ENCODE assay signal across 8 mouse cellular contexts in the genomic region with DNA sequence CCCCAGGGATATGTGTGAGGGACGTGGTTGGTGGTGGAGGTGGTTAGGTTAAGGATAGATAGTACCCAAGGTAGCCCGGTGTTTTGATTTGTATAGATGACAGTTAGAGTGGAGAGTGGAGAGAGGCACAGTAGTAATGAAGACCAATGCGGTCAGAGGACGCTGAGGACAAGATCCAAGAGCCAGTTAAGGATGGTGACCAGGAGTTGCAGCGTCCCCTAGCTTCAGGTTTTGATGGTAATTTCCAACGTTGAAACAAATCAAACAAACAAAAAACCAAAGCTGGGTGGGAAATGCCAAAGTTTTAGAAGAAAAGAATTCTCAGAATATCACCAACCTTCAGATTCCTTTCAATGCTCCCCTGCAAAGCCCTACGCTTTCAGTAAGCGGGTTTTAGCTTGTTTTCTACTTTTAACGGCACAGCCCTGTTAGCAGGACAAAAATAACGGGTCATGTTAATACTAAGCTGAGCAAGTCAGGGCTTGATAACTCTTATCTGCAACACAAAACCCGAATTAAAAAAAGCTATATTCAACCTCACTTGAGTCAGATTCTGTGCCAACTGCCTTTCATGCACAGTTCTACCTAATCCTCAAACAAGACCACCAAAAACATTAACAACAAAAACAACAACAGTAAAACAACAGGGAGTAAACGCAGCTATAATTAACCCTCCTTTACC. TPM values are rescaled to one million over a fixed set of nuclear protein-coding genes. Genes with fewer than 3 reads are reported as not detected.
DNase-seq lines count a peak whose midpoint lies in the region; ATAC-seq and TF ChIP-seq lines count a peak whose summit lies in the region.

No protein-coding gene starts in this region.

- DNase-seq in spleen, adult 2 months (ENCODE audit: low read depth in 1 of 2, low spot score in 2 of 2): no peak
- DNase-seq in spleen, postnatal 36 days (ENCODE audit: low spot score in 2 of 2): no peak
- DNase-seq in embryo, embryonic 11 days: peak; percentile 11
- DNase-seq in left cerebral cortex, postnatal 36 days (ENCODE audit: low spot score in 2 of 2): no peak

- H3K9me3 ChIP-seq in hindbrain, embryonic 12.5 days (replicated peaks): no peaks in the 10 kb centered on the region
- H3K9me3 ChIP-seq in liver, embryonic 16.5 days (replicated peaks; ENCODE audit: control insufficient read depth, low read length): no peaks in the 10 kb centered on the region
- H3K9me3 ChIP-seq in stomach, embryonic 16.5 days (replicated peaks; ENCODE audit: control insufficient read depth, low read length): no peaks in the 10 kb centered on the region

- intact Hi-C loops in left cerebral cortex, postnatal 36 days (cut with DNase I): no loop called here

- 0 out of 2 replicates have a peak, but pooled peaks cover 2% of the 10 kb centered on the region for H3K27me3 ChIP-seq in spleen, adult 2 months (ENCODE audit: control insufficient read depth, insufficient read depth, low read length)
- no peaks in the 10 kb centered on the region for H3K27me3 ChIP-seq in hindbrain, embryonic 12.5 days
- no peaks in the 10 kb centered on the region for H3K27me3 ChIP-seq in liver, embryonic 16.5 days (ENCODE audit: control insufficient read depth, insufficient read depth, low read depth, low read length)
- H3K27me3 ChIP-seq in stomach, embryonic 16.5 days (ENCODE audit: control insufficient read depth, insufficient read depth, low read length): no peaks in the 10 kb centered on the region

- peak overlapping the region; percentile 78 for H3K4me2 ChIP-seq in hindbrain, embryonic 12.5 days (replicated peaks)
- H3K4me2 ChIP-seq in liver, embryonic 16.5 days (ENCODE audit: low read depth, low read length): peak overlapping the region; percentile 96
- peak overlapping the region; percentile 61 for H3K4me2 ChIP-seq in stomach, embryonic 16.5 days (ENCODE audit: low read depth, low read length)

- H3K27ac ChIP-seq in spleen, adult 2 months (ENCODE audit: insufficient read depth, low read length): no peak overlapping the region
- H3K27ac ChIP-seq in hindbrain, embryonic 12.5 days: no peak overlapping the region
- peak overlapping the region; percentile 74 for H3K27ac ChIP-seq in liver, embryonic 16.5 days (ENCODE audit: low read length)
- peak overlapping the region; percentile 28; the same call in 1 of the 2 replicates for H3K27ac ChIP-seq in stomach, embryonic 16.5 days (ENCODE audit: low read length)

- no peaks in the 10 kb centered on the region; the same call in 1 of the 2 replicates for H3K36me3 ChIP-seq in spleen, adult 2 months (ENCODE audit: control insufficient read depth, insufficient read depth, low read length)
- no peaks in the 10 kb centered on the region for H3K36me3 ChIP-seq in hindbrain, embryonic 12.5 days
- no peaks in the 10 kb centered on the region for H3K36me3 ChIP-seq in liver, embryonic 16.5 days (ENCODE audit: control insufficient read depth, insufficient read depth)
- no peaks in the 10 kb centered on the region for H3K36me3 ChIP-seq in stomach, embryonic 16.5 days (ENCODE audit: control insufficient read depth, insufficient read depth, low read length)

- H3K4me3 ChIP-seq in spleen, adult 2 months (ENCODE audit: extremely low read depth, insufficient read depth, insufficient read length): peak overlapping the region; percentile 58
- peak overlapping the region; percentile 90 for H3K4me3 ChIP-seq in hindbrain, embryonic 12.5 days
- H3K4me3 ChIP-seq in liver, embryonic 16.5 days (ENCODE audit: low read depth, low read length): peak overlapping the region; percentile 87
- H3K4me3 ChIP-seq in stomach, embryonic 16.5 days (replicated peaks; ENCODE audit: low read length): peak overlapping the region; percentile 82

- ATAC-seq in hindbrain, embryonic 12.5 days (ENCODE audit: low FRiP score): no peak
- no peak for ATAC-seq in liver, embryonic 16.5 days (ENCODE audit: low read depth)
- no peak for ATAC-seq in stomach, embryonic 16.5 days (ENCODE audit: insufficient read depth, low FRiP score)
- ATAC-seq in activated CD4-positive, CD25-positive, alpha-beta regulatory T cell, adult 4 months: no peak

- peak overlapping the region; percentile 45 for H3K9ac ChIP-seq in hindbrain, embryonic 12.5 days
- H3K9ac ChIP-seq in liver, embryonic 16.5 days (ENCODE audit: low read depth, low read length): peak overlapping the region; percentile 87
- peak overlapping the region; percentile 55 for H3K9ac ChIP-seq in stomach, embryonic 16.5 days (ENCODE audit: low read length)

- TF ChIP-seq POLR2A in spleen, adult 2 months (IDR thresholded peaks at IDR 0.05; ENCODE audit: low read depth, low read length): no peak

- no peak for TF ChIP-seq CTCF in spleen, adult 2 months (IDR thresholded peaks at IDR 0.05; ENCODE audit: extremely low read depth, insufficient read depth, insufficient read length, insufficient replicate concordance)

- 28% methylated on average over 12 of the region's 12 CpGs for WGBS in spleen, adult 2 months
- 27% methylated on average over 12 of the region's 12 CpGs for WGBS in hindbrain, embryonic 12.5 days
- WGBS in liver, embryonic 16.5 days (ENCODE audit: insufficient replicate concordance): 23% methylated on average over 12 of the region's 12 CpGs
- WGBS in stomach, embryonic 16.5 days: 25% methylated on average over 12 of the region's 12 CpGs

- peaks cover 2% of the 10 kb centered on the region; the same call in 1 of the 2 replicates for H3K4me1 ChIP-seq in spleen, adult 2 months (ENCODE audit: control insufficient read depth, insufficient read depth, insufficient read length)
- peaks cover 17% of the 10 kb centered on the region for H3K4me1 ChIP-seq in hindbrain, embryonic 12.5 days
- peaks cover 17% of the 10 kb centered on the region for H3K4me1 ChIP-seq in liver, embryonic 16.5 days (ENCODE audit: control insufficient read depth, low read depth, low read length)
- H3K4me1 ChIP-seq in stomach, embryonic 16.5 days (ENCODE audit: control insufficient read depth, insufficient read depth, low read length): peaks cover 5% of the 10 kb centered on the region; the same call in 1 of the 2 replicates

RNA-seq across cellular contexts. Expression of gene Idh1, which starts 0.6 kb away (rescaled TPM):
- 6.8 and 8.6 TPM in 2 replicates for polyA plus RNA-seq in spleen, adult 2 months (2012; rRNA removed)
- polyA plus RNA-seq in hindbrain, embryonic 12.5 days (2016; fragmentation: Nextera tagmentation; extraction: Ambion mirVana): 383 and 401 TPM in 2 replicates
- 136 and 151 TPM in 2 replicates for polyA plus RNA-seq in liver, embryonic 16.5 days (2015; fragmentation: Nextera tagmentation; extraction: Ambion mirVana)
- 159 and 172 TPM in 2 replicates for polyA plus RNA-seq in stomach, embryonic 16.5 days (2015; fragmentation: Nextera tagmentation; extraction: Ambion mirVana)
- 10 to 100 TPM in 1 of 2 experiments, 1 to 10 TPM in 1; 7.0 to 13.7 TPM for polyA plus RNA-seq in activated CD4-positive, CD25-positive, alpha-beta regulatory T cell, adult 4 months (2017; shearing (Covaris generic))
- total RNA-seq in left cerebral cortex, postnatal 36 days (2021): 10 to 100 TPM; 40.2 to 45.9 TPM

RNA-seq across cellular contexts. Expression of gene Pikfyve, which starts 0.8 kb away (rescaled TPM):
- 4.7 and 6.2 TPM in 2 replicates for polyA plus RNA-seq in spleen, adult 2 months (2012; rRNA removed)
- polyA plus RNA-seq in hindbrain, embryonic 12.5 days (2016; fragmentation: Nextera tagmentation; extraction: Ambion mirVana): 18.9 and 20.2 TPM in 2 replicates
- polyA plus RNA-seq in liver, embryonic 16.5 days (2015; fragmentation: Nextera tagmentation; extraction: Ambion mirVana): 3.5 and 3.7 TPM in 2 replicates
- 7.4 and 7.8 TPM in 2 replicates for polyA plus RNA-seq in stomach, embryonic 16.5 days (2015; fragmentation: Nextera tagmentation; extraction: Ambion mirVana)
- 10 to 100 TPM; 11.5 to 13.6 TPM for polyA plus RNA-seq in activated CD4-positive, CD25-positive, alpha-beta regulatory T cell, adult 4 months (2017; shearing (Covaris generic))
- 10 to 100 TPM; 48.7 to 54.9 TPM for total RNA-seq in left cerebral cortex, postnatal 36 days (2021)

Comparison
In these comparisons a context has a peak if more than half of its experiments do, and no peak if none do; other contexts are left out.
1. H3K27ac ChIP-seq: peak in liver, embryonic 16.5 days (single experiment) and stomach, embryonic 16.5 days (single experiment); none in spleen, adult 2 months (single experiment) and hindbrain, embryonic 12.5 days (single experiment).
2. Peak in every context shown above with its lines, with median percentiles within 50 percentile points of each other: H3K4me3 ChIP-seq, H3K4me2 ChIP-seq and H3K9ac ChIP-seq.